Mouse (Mus musculus) intestine, embryonic 16.5 days (tissue): ENCODE data around the gene 4632433K11Rik. TPM values are rescaled to one million over a fixed set of nuclear protein-coding genes. Genes with fewer than 3 reads are reported as not detected.

Experiments used
- ATAC-seq: fragments of 200-750 bp; cut with Nextera tagmentation; 2 replicates; pipeline ENCODE4 v1.8.0; 2017; ENCODE audit warnings: moderate TSS enrichment, moderate library complexity
- H3K27ac ChIP-seq: fragments of 300-500 bp; sonication (generic); 2 replicates; pipeline ENCODE4 v1.5.1; 2014; ENCODE audit warnings: mild to moderate bottlenecking, low read length
- H3K27me3 ChIP-seq: fragments of 300-500 bp; sonication (generic); replicated peaks from 2 replicates; pipeline ENCODE4 v1.6.1; 2014; ENCODE audit warnings: low read length, control low read depth, mixed read lengths; ENCODE audit not compliant: control insufficient read depth, insufficient read depth
- H3K36me3 ChIP-seq: fragments of 300-500 bp; sonication (generic); 2 replicates; pipeline ENCODE4 v1.6.1; 2014; ENCODE audit warnings: low read length, control low read depth; ENCODE audit not compliant: control insufficient read depth, insufficient read depth
- H3K4me1 ChIP-seq: fragments of 300-500 bp; sonication (generic); 2 replicates; pipeline ENCODE4 v1.6.1; 2014; ENCODE audit warnings: low read length, control low read depth, mixed read lengths; ENCODE audit not compliant: control insufficient read depth, insufficient read depth
- H3K4me2 ChIP-seq: fragments of 300-500 bp; sonication (generic); 2 replicates; pipeline ENCODE4 v1.6.1; 2014; ENCODE audit warnings: low read depth, low read length, control low read depth
- H3K4me3 ChIP-seq: fragments of 300-500 bp; sonication (generic); 2 replicates; pipeline ENCODE4 v1.5.1; 2014; ENCODE audit warnings: mild to moderate bottlenecking, low read length
- H3K9ac ChIP-seq: fragments of 300-500 bp; sonication (generic); 2 replicates; pipeline ENCODE4 v1.6.1; 2014; ENCODE audit warnings: low read depth, low read length
- H3K9me3 ChIP-seq: fragments of 300-500 bp; sonication (generic); 2 replicates; pipeline ENCODE4 v1.6.1; 2016; ENCODE audit warnings: low read length, control low read depth; ENCODE audit not compliant: control insufficient read depth
- WGBS: fragments of 180-500 bp; shearing (Covaris S2); extraction: QIAGEN DNeasy Blood & Tissue Kit; methylation state at CpG from one replicate; pipeline ENCODE4 v1.1.7; 2014; 5-methylcytosine and 5-hydroxymethylcytosine counted together
- polyA plus RNA-seq: library from polyadenylated mRNA; unstranded; fragments of >200 nt; fragmentation: Nextera tagmentation; extraction: Ambion mirVana; gene quantifications from 2 replicates; pipeline ENCODE4 v1.2.1, GENCODE M21; 2015

Gene 4632433K11Rik
- polyA plus RNA-seq, 1 experiment from 2014 or later = not detected

DNA sequence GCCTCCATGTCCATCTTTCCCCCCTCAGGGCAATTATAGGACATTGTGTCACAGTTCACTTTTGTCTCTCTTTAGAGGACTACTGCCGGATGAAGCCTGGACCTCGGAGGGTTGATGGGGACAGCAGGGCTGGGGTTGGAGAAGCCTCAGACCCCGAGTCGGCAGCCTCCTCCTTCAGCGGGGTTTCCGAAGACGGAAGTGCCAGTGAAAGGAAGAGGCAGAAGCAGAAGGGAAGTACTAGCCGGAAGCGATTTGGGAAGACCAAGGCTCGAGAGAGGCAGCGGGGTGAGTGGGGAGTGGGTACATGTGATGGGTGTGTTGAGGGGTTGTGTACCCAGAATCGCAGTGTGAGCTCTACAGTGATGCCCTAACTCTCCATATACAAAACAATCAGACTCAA, 25.5 kb downstream of the 4632433K11Rik start:
- H3K27ac ChIP-seq = no peak overlapping the region
- no peak for ATAC-seq
- 94% methylated on average over 12 of the region's 12 CpGs for WGBS

DNA sequence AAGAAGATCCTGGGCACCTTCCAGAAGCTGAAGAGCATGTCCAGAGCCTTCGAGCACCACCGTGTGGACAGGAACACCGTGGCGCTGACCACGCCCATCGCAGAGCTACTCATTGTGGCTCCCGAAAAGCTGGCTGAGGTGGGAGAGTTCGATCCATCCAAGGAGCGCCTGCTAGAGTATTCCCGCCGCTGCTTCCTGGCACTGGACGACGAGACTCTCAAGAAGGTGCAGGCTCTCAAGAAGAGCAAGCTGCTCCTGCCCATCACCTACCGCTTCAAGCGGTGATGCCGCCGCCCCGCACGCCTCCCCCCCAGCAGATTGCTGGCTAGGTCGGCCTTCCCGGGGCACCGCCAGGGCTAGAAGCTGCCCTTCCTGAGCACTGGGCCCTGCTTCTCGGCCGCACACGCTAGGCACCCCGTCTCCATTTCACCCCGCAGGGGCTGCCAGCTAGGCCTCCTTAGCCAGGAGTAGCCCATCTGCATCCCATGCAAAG, 26.4 kb downstream of the 4632433K11Rik start:
- Histone ChIP-seq H3K27me3 (peaks cover 29% of the 10 kb centered on the region), H3K4me2 (peak overlapping the region; percentile 99), H3K9me3 (no peaks in the 10 kb centered on the region), H3K36me3 (no peaks in the 10 kb centered on the region), H3K4me1 (peaks cover 30% of the 10 kb centered on the region), H3K27ac (peak overlapping the region; percentile 100), H3K9ac (peak overlapping the region; percentile 97), H3K4me3 (peak overlapping the region; percentile 61)
- ATAC-seq = peak; percentile 9
- WGBS = 3% methylated on average over 27 of the region's 27 CpGs

More for the DNA sequence above, 25.5 kb downstream of the 4632433K11Rik start:
- Histone ChIP-seq H3K9ac (0 out of 2 replicates have a peak overlapping the region, but pooled peaks have one; percentile 97), H3K36me3 (no peaks in the 10 kb centered on the region), H3K9me3 (no peaks in the 10 kb centered on the region), H3K4me2 (peak overlapping the region; percentile 99; the same call in 1 of the 2 replicates), H3K4me3 (no peak overlapping the region), H3K4me1 (peaks cover 26% of the 10 kb centered on the region), H3K27me3 (peaks cover 38% of the 10 kb centered on the region)

DNA sequence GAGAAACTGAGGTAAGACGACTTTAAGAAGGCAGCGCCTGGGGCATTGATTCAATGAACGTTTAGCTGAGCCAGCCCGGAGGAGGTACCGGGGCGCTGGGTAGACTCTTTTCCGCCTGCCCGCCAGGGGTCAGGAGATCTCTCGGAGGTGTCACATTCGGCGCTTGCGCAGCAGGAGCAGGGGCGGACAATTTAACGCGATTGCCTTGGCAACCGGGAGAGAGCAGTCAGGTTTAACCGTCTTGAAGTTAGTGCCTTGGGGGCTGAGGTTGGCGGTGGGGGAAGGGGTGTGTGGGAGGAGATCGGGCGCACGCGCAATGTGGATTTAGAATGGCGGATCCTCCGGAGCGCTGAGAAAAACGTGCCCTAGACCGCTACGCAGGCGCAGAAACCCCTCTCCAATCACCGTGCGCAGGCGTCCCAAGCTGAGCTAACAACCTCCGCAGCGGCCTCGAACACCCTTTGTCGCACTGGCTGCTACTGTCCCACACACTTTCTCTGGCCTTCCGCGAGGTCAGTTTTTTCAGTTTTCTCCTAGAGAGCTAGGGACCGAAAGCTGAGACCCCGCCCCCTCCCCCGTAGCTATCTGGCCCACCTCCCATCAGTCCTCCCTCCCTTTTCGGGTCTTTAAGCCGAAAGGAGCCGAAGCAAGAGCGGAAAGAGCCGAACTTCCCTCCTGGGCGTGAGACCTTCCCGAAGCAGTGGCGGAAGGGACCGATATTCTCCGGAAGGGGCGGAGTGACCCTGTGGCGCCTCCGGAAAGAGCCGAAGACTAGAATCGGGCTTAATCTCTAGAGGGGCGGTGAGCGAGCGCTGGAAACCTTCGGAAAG, 27.2 kb downstream of the 4632433K11Rik start:
- H3K36me3 ChIP-seq = peaks cover 3% of the 10 kb centered on the region; the same call in 1 of the 2 replicates
- H3K4me3 ChIP-seq = peak overlapping the region; percentile 61
- peak; percentile 91 for ATAC-seq
- peak overlapping the region; percentile 97 for H3K9ac ChIP-seq
- no peaks in the 10 kb centered on the region for H3K9me3 ChIP-seq
- peak overlapping the region; percentile 100 for H3K27ac ChIP-seq
- peaks cover 39% of the 10 kb centered on the region for H3K4me1 ChIP-seq
- H3K4me2 ChIP-seq = peak overlapping the region; percentile 99
- peaks cover 20% of the 10 kb centered on the region for H3K27me3 ChIP-seq
- under 1% methylated on average over 60 of the region's 60 CpGs for WGBS

DNA sequence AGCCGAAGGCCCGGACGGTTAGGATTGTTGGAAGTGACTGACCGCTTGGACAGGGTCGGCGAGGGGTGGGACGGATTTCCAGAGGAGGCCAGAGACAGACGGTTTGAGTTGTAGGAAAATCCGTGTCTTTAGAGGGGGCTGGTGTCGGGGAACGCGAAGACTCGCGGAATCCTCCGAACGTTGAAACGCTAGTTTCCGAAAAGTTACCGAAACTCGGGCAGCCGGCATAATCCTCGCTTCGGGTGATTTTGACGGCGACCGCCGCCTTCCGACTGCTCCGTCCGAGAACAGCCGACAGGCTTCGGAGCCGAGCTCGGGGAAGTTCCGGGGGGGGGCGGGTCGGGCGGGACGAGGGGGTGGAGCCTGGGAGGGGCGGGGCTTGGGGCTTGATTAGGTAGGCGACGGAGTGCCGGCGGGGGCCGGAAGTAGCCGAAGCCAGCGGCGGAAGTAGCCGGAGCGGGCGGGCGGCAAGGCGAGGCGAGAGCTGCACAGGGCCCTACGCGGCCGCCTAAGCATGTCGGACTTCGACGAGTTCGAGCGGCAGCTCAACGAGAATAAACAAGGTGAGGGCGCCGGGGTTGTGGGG, 27.9 kb downstream of the 4632433K11Rik start, which contains the start of gene U2af2:
Gene U2af2 (plus strand): TSS at position 370 of the 586 bp plus-strand sequence.
- peaks cover 40% of the 10 kb centered on the region for H3K4me1 ChIP-seq
- H3K9me3 ChIP-seq = no peaks in the 10 kb centered on the region
- under 1% methylated on average over 58 of the region's 65 CpGs for WGBS
- H3K27ac ChIP-seq = peak within 1 kb of the TSS; percentile 100
- H3K9ac ChIP-seq = peak within 1 kb of the TSS; percentile 97
- H3K27me3 ChIP-seq = peaks cover 13% of the 10 kb centered on the region
- peak within 1 kb of the TSS; percentile 99 for H3K4me2 ChIP-seq
- ATAC-seq = peak; percentile 79
- peaks cover 6% of the 10 kb centered on the region; the same call in 1 of the 2 replicates for H3K36me3 ChIP-seq
- peak within 1 kb of the TSS; percentile 61 for H3K4me3 ChIP-seq

DNA sequence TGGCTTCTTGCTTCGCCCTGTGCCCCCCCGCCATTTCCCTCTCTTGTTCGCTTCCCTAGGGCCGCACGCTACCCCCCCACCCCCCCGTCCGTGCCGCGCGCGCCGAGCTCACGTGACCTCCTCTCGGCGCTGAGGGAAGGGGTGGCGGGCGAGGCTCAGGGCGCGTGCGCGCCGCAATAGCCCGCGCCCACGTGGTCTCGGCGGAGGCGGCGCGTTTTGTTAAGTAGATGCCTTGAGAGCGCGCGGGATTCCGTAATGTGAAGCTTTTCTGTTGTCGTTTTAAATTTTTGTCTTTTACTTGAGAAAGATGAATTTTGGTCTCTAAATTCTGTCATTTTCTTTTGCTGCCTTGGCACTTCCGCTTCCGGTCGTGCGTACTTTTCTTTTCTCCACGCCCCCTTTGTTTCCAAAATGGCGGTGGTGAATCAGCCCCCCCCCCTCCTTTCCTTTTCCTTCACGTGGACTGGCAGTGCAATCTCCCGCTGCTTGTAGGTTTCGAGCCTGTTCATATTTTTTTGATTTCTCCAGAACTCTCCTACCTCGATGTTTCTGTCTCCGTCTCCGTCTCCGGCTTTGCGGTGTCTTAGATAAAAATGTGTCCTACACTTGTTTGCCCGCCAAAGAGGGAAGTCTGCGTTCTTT, 28.6 kb downstream of the 4632433K11Rik start:
- no peaks in the 10 kb centered on the region for H3K9me3 ChIP-seq
- H3K27me3 ChIP-seq = peaks cover 7% of the 10 kb centered on the region; the same call in 1 of the 2 replicates
- peak overlapping the region; percentile 72 for H3K4me2 ChIP-seq
- H3K27ac ChIP-seq = peak overlapping the region; percentile 100
- peaks cover 42% of the 10 kb centered on the region for H3K4me1 ChIP-seq
- WGBS = under 1% methylated on average over 49 of the region's 51 CpGs
- peak; percentile 61 for ATAC-seq
- H3K4me3 ChIP-seq = peak overlapping the region; percentile 61
- peak overlapping the region; percentile 97 for H3K9ac ChIP-seq
- H3K36me3 ChIP-seq = peaks cover 6% of the 10 kb centered on the region; the same call in 1 of the 2 replicates

DNA sequence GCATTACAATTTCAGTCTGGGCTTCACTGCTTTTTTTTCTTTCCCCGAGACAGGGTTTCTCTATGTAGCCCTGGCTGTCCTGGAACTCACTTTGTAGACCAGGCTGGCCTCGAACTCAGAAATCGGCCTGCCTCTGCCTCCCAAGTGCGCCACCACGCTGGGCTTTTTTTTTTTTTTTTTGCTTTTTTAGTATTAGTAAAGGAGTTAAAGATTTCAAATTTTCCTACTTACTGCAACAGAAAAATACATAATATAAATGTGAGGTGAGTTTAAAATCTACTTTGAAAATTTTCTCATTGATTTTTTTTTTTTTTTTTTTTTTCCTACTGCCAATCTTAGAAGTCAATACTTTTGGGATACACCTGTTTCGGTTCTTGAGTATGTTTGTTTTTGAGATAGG, 31.0 kb downstream of the 4632433K11Rik start:
- no peak overlapping the region for H3K9ac ChIP-seq
- no peaks in the 10 kb centered on the region for H3K27me3 ChIP-seq
- no peak overlapping the region for H3K4me3 ChIP-seq
- WGBS = 94% methylated on average over 6 of the region's 6 CpGs
- no peak for ATAC-seq
- H3K4me1 ChIP-seq = peaks cover 36% of the 10 kb centered on the region
- peaks cover 12% of the 10 kb centered on the region for H3K36me3 ChIP-seq
- H3K9me3 ChIP-seq = no peaks in the 10 kb centered on the region
- H3K4me2 ChIP-seq = no peak overlapping the region
- no peak overlapping the region for H3K27ac ChIP-seq

DNA sequence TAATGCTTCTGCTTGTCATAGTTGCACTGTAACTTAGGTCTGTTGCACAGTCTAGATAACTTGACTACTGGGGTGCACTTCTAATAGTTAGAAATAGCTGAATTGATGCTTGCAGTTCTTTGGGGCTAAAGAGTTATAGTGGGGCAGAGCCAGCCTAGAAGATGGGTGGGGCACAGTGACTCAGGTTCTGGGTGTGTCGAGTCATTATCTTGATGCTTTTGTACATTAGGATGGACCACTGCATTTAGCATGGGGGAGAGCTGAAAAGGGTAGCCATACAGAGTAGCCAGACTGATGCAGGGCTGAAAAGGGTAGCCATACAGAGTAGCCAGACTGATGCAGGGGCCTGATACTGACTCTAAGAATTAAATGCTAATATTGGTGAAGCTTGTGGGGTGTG, 39.7 kb downstream of the 4632433K11Rik start:
- H3K27me3 ChIP-seq = no peaks in the 10 kb centered on the region
- WGBS = 57% methylated on average over 1 of the region's 1 CpGs
- no peak for ATAC-seq
- no peak overlapping the region for H3K9ac ChIP-seq
- H3K36me3 ChIP-seq = peaks cover 33% of the 10 kb centered on the region
- peaks cover 4% of the 10 kb centered on the region; the same call in 1 of the 2 replicates for H3K4me1 ChIP-seq
- H3K4me2 ChIP-seq = no peak overlapping the region
- no peak overlapping the region for H3K27ac ChIP-seq
- H3K9me3 ChIP-seq = no peaks in the 10 kb centered on the region
- H3K4me3 ChIP-seq = no peak overlapping the region

DNA sequence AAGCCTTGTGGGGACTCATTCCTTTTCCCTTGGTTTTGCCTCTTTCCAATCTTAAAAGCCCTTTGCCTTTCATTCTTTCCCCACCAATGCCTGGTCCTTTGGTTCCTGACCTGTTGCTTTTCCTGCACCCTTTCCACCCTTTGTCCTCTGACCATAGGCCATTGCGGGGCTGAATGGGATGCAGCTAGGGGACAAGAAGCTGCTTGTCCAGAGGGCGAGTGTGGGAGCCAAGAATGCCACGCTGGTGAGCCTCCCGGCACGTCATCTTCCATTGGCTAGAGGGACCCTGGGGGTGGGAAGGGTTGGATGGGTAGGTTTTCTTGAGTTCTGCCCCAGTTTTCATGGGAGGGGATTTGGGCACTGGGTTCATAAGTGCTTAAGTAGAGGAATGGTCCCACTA, 41.1 kb downstream of the 4632433K11Rik start:
- H3K36me3 ChIP-seq = peaks cover 33% of the 10 kb centered on the region
- H3K4me3 ChIP-seq = no peak overlapping the region
- H3K9me3 ChIP-seq = no peaks in the 10 kb centered on the region
- no peak overlapping the region for H3K4me2 ChIP-seq
- H3K27me3 ChIP-seq = no peaks in the 10 kb centered on the region
- H3K27ac ChIP-seq = no peak overlapping the region
- no peak overlapping the region for H3K9ac ChIP-seq
- WGBS = 89% methylated on average over 5 of the region's 5 CpGs
- H3K4me1 ChIP-seq = peaks cover 4% of the 10 kb centered on the region; the same call in 1 of the 2 replicates
- no peak for ATAC-seq

DNA sequence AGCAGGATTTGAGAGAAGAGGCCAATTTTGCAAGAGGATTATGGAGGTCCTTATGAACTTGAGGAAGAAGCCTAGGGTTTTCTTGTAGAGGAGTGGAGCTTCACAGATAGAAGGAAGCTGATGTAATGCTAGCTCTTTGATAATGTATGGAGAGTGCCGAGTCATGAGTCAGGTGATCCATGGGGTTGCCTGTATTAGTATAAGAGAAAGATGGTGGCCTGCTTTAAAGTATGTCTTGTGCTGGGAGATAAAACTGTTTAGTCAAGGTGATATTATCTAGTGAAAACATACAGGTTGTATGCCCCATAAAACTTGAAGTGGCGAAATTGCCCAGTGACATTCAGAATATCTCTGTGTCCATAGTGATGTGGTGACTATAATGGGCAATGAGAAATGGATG, 43.0 kb downstream of the 4632433K11Rik start:
- no peak for ATAC-seq
- Histone ChIP-seq H3K4me2 (no peak overlapping the region), H3K9ac (no peak overlapping the region), H3K27me3 (no peaks in the 10 kb centered on the region), H3K4me1 (peaks cover 7% of the 10 kb centered on the region; the same call in 1 of the 2 replicates), H3K4me3 (no peak overlapping the region), H3K36me3 (peaks cover 28% of the 10 kb centered on the region), H3K9me3 (no peaks in the 10 kb centered on the region), H3K27ac (0 out of 2 replicates have a peak overlapping the region, but pooled peaks have one; percentile 41)
- 61% methylated on average over 2 of the region's 2 CpGs for WGBS
